18 mouse cellular contexts compared by ENCODE assay signal in genomic region chr17:84487415-84487814, GRCm38 (mm10). TPM values are rescaled to one million over a fixed set of nuclear protein-coding genes. Genes with fewer than 3 reads are reported as not detected.
DNase-seq lines count a peak whose midpoint lies in the region; TF ChIP-seq lines count a peak whose summit lies in the region.
"Had no signal": no experiment of that assay in that cellular context is flagged by ENCODE, and none has a peak within 500 bp of the region (broad histone marks: within the 10 kb centered on the region; RNA-seq: fewer than 3 reads in every experiment).

No protein-coding gene starts in this region.

- TF ChIP-seq CTCF in CH12.LX (conservative IDR thresholded peaks at IDR 0.05 in 1 of 2, IDR thresholded peaks at IDR 0.05 in 1 of 2; ENCODE audit: low read depth in 2 of 2, low read length in 2 of 2) = no peak

- H3K27me3 ChIP-seq in CH12.LX (replicated peaks) = no peaks in the 10 kb centered on the region
- H3K27me3 ChIP-seq: Patski had no signal

- no peaks in the 10 kb centered on the region for H3K79me2 ChIP-seq in CH12.LX (replicated peaks; ENCODE audit: control insufficient read depth, extremely low read depth, insufficient read depth, poor library complexity, severe bottlenecking)

- peak; percentile 25 for DNase-seq in heart, adult 11 months
- DNase-seq in heart, postnatal 25 days (ENCODE audit: low spot score) = no peak
- no peak for DNase-seq in CH12.LX (ENCODE audit: extremely low read depth)
- DNase-seq in right cerebral cortex, postnatal 36 days (ENCODE audit: low spot score in 2 of 2) = no peak
- DNase-seq: adrenal gland, adult 2 months; adrenal gland, adult 8-10 months; adrenal gland, postnatal 10 days; adrenal gland, postnatal 14 days; adrenal gland, postnatal 25 days; adrenal gland, postnatal 36 days; B cell, adult 2 months; cerebellum, adult 11 months; cerebellum, adult 11-12 months; cerebellum, adult 18-20 months; cerebellum, adult 2 months had no signal

- intact Hi-C loops in heart, postnatal 25 days (cut with DNase I) = loop anchor here (10.0 kb wide), 1 partner anchor 613 kb away; no protein-coding TSS in a partner anchor

- peak; percentile 40; the same call in 1 of the 2 replicates for TF ChIP-seq EP300 in CH12.LX (IDR thresholded peaks at IDR 0.05; ENCODE audit: low read length)

- no peaks in the 10 kb centered on the region for H3K9me3 ChIP-seq in CH12.LX (replicated peaks; ENCODE audit: low read length)
- H3K9me3 ChIP-seq: G1E had no signal

- no peak for TF ChIP-seq POLR2A in CH12.LX (IDR thresholded peaks at IDR 0.05; ENCODE audit: low read depth, low read length)

- H3K27ac ChIP-seq in CH12.LX (ENCODE audit: insufficient read depth, low read depth) = no peak overlapping the region

- in situ Hi-C loops in CH12.LX (cut with MboI; ENCODE audit: low pct_ligation_motif_present, low pct_unique_long_range_greater_than_20kb, low sequenced_read_pairs) = no loop called here

- H3K4me1 ChIP-seq in CH12.LX (ENCODE audit: control insufficient read depth in 1 of 2, insufficient read depth in 2 of 2) = peaks cover 7 to 8% of the 10 kb centered on the region in 2 experiments; a peak in 3 of 4 replicates

- H3K9ac ChIP-seq in CH12.LX (ENCODE audit: insufficient read depth, low read depth) = peak overlapping the region; percentile 9; the same call in 1 of the 2 replicates

- dilution Hi-C loops in CH12.LX (cut with MboI; ENCODE audit: extremely low pct_ligation_motif_present, extremely low pct_unique_long_range_greater_than_20kb, low sequenced_read_pairs) = no loop called here

- peak overlapping the region; percentile 26; the same call in 1 of the 2 replicates for H3K4me2 ChIP-seq in CH12.LX (ENCODE audit: insufficient read depth, low read depth, poor library complexity, severe bottlenecking)

- H3K4me3 ChIP-seq in CH12.LX (replicated peaks in 1 of 3; ENCODE audit: low read depth in 2 of 3, low read length in 2 of 3, poor library complexity in 1 of 3) = no peak overlapping the region

- H3K36me3 ChIP-seq in CH12.LX (replicated peaks in 1 of 2; ENCODE audit: control insufficient read depth in 1 of 2, insufficient read depth in 1 of 2, low read length in 1 of 2) = no peaks in the 10 kb centered on the region
- H3K36me3 ChIP-seq: G1E had no signal

- no peak for TF ChIP-seq RAD21 in CH12.LX (IDR thresholded peaks at IDR 0.05; ENCODE audit: low read depth, low read length)

TF ChIP-seq in CH12.LX, 34 proteins besides CTCF, POLR2A, EP300 and RAD21:
- 0 out of 2 replicates have a peak, but pooled peaks have one; percentile 28 for TF ChIP-seq BHLHE40 (IDR thresholded peaks at IDR 0.05; ENCODE audit: low read depth, low read length)
- no peak for TF ChIP-seq MEF2A (IDR thresholded peaks at IDR 0.05; ENCODE audit: borderline replicate concordance, low read depth, low read length)
- TF ChIP-seq ZKSCAN1 (IDR thresholded peaks at IDR 0.05; ENCODE audit: borderline replicate concordance, low read depth, low read length) = no peak
- TF ChIP-seq IRF4 (IDR thresholded peaks at IDR 0.05; ENCODE audit: low read depth, low read length) = no peak
- peak; percentile 94; the same call in 1 of the 2 replicates for TF ChIP-seq CHD1 (IDR thresholded peaks at IDR 0.05; ENCODE audit: low read depth, low read length)
- TF ChIP-seq PAX5 (IDR thresholded peaks at IDR 0.05; ENCODE audit: low read length) = no peak
- 0 out of 2 replicates have a peak, but pooled peaks have one; percentile 38 for TF ChIP-seq ELF1 (IDR thresholded peaks at IDR 0.05; ENCODE audit: low read depth, low read length)

RNA-seq across cellular contexts. Expression of gene Thada, which starts 21.4 kb away (rescaled TPM):
- total RNA-seq in heart, postnatal 25 days (2021) = 1 to 10 TPM; 7.9 to 8.1 TPM
- total RNA-seq in CH12.LX (2012; rRNA removed) = 22.2 and 25.6 TPM in 2 replicates
- total RNA-seq in CH12.LX (2014; rRNA removed) = 15.3 and 17.3 TPM in 2 replicates
- polyA plus RNA-seq in CH12.LX (2012; ENCODE audit: insufficient read length, low read depth) = 21.3 and 26.7 TPM in 2 replicates

RNA-seq across cellular contexts. Expression of gene Plekhh2, which starts 24.3 kb away (rescaled TPM):
- 1 to 10 TPM; 2.1 TPM for total RNA-seq in heart, postnatal 25 days (2021)
- total RNA-seq in CH12.LX (2012; rRNA removed) (1.6 and 1.7 TPM in 2 replicates), CH12.LX (2014; rRNA removed) (0.21 and 0.27 TPM in 2 replicates)
- 0.87 and 1.1 TPM in 2 replicates for polyA plus RNA-seq in CH12.LX (2012; ENCODE audit: insufficient read length, low read depth)
- polyA plus RNA-seq: CD4-positive, CD25-positive, alpha-beta regulatory T cell, adult 4 months had no signal
